Mouse (Mus musculus): ENCODE measurements at regions not wholly inside any gene's neighbourhood (a gene's known extent, or its start where the extent isn't known, plus 50 kb on each side); places are given as distances from the start of the nearest gene placed in this dataset.

- DNase-seq (ENCODE audit: low spot score): no peak
- no peaks in the 10 kb centered on the region for H3K9me3 ChIP-seq (ENCODE audit: control insufficient read depth, low read length)
- no peak overlapping the region for H3K27ac ChIP-seq (ENCODE audit: low read depth, low read length)
- WGBS: 55% methylated on average over 4 of the region's 4 CpGs
- ATAC-seq (replicated peaks; ENCODE audit: low FRiP score): no peak
- no peaks in the 10 kb centered on the region for H3K27me3 ChIP-seq (replicated peaks; ENCODE audit: control insufficient read depth, insufficient read depth, low read length)
- H3K9ac ChIP-seq (ENCODE audit: low read depth, low read length): no peak overlapping the region
- no peaks in the 10 kb centered on the region for H3K36me3 ChIP-seq (ENCODE audit: control insufficient read depth, insufficient read depth, low read length)
- H3K4me1 ChIP-seq (replicated peaks; ENCODE audit: control insufficient read depth, insufficient read depth, low read length): 0 out of 2 replicates have a peak, but pooled peaks cover 3% of the 10 kb centered on the region
- H3K4me2 ChIP-seq: no peak overlapping the region
- H3K4me3 ChIP-seq (ENCODE audit: low read depth, low read length): no peak overlapping the region
Measured at GRCm38 (mm10) chr1:184589277-184589676, 143.1 kb downstream of the Hlx start.

GRCm38 (mm10) chr1:184584505-184584874 is 147.9 kb downstream of the Hlx start:
- WGBS: 72% methylated on average over 12 of the region's 12 CpGs

GRCm38 (mm10) chr1:184583751-184584504 is 148.5 kb downstream of the Hlx start:
- 0 out of 2 replicates have a peak, but pooled peaks cover 3% of the 10 kb centered on the region for H3K4me1 ChIP-seq (replicated peaks; ENCODE audit: control insufficient read depth, insufficient read depth, low read length)
- H3K9me3 ChIP-seq (ENCODE audit: control insufficient read depth, low read length): no peaks in the 10 kb centered on the region
- no peak overlapping the region for H3K4me3 ChIP-seq (ENCODE audit: low read depth, low read length)
- H3K9ac ChIP-seq (ENCODE audit: low read depth, low read length): no peak overlapping the region
- no peak overlapping the region for H3K4me2 ChIP-seq
- no peaks in the 10 kb centered on the region for H3K36me3 ChIP-seq (ENCODE audit: control insufficient read depth, insufficient read depth, low read length)
- no peak overlapping the region for H3K27ac ChIP-seq (ENCODE audit: low read depth, low read length)
- no peak for DNase-seq (ENCODE audit: low spot score)
- ATAC-seq (replicated peaks; ENCODE audit: low FRiP score): no peak
- WGBS: 64% methylated on average over 6 of the region's 6 CpGs
- no peaks in the 10 kb centered on the region for H3K27me3 ChIP-seq (replicated peaks; ENCODE audit: control insufficient read depth, insufficient read depth, low read length)

More at GRCm38 (mm10) chr1:184584505-184584874, 147.9 kb downstream of the Hlx start:
- H3K9me3 ChIP-seq (ENCODE audit: control insufficient read depth, low read length): no peaks in the 10 kb centered on the region
- no peaks in the 10 kb centered on the region for H3K36me3 ChIP-seq (ENCODE audit: control insufficient read depth, insufficient read depth, low read length)
- no peak overlapping the region for H3K27ac ChIP-seq (ENCODE audit: low read depth, low read length)
- H3K4me1 ChIP-seq (replicated peaks; ENCODE audit: control insufficient read depth, insufficient read depth, low read length): 0 out of 2 replicates have a peak, but pooled peaks cover 3% of the 10 kb centered on the region
- no peaks in the 10 kb centered on the region for H3K27me3 ChIP-seq (replicated peaks; ENCODE audit: control insufficient read depth, insufficient read depth, low read length)
- DNase-seq (ENCODE audit: low spot score) (no peak), ATAC-seq (replicated peaks; ENCODE audit: low FRiP score) (no peak)
- no peak overlapping the region for H3K4me3 ChIP-seq (ENCODE audit: low read depth, low read length)
- H3K4me2 ChIP-seq: no peak overlapping the region
- H3K9ac ChIP-seq (ENCODE audit: low read depth, low read length): no peak overlapping the region

GRCm38 (mm10) chr1:184579475-184579874 is 152.9 kb downstream of the Hlx start:
- Histone ChIP-seq H3K27ac (ENCODE audit: low read depth, low read length) (no peak overlapping the region), H3K27me3 (replicated peaks; ENCODE audit: control insufficient read depth, insufficient read depth, low read length) (no peaks in the 10 kb centered on the region), H3K4me3 (ENCODE audit: low read depth, low read length) (no peak overlapping the region), H3K9me3 (ENCODE audit: control insufficient read depth, low read length) (no peaks in the 10 kb centered on the region), H3K36me3 (ENCODE audit: control insufficient read depth, insufficient read depth, low read length) (no peaks in the 10 kb centered on the region), H3K4me2 (no peak overlapping the region), H3K9ac (ENCODE audit: low read depth, low read length) (no peak overlapping the region), H3K4me1 (replicated peaks; ENCODE audit: control insufficient read depth, insufficient read depth, low read length) (no peaks in the 10 kb centered on the region)
- no peak for ATAC-seq (replicated peaks; ENCODE audit: low FRiP score)
- WGBS: 79% methylated on average over 3 of the region's 3 CpGs
- no peak for DNase-seq (ENCODE audit: low spot score)

- H3K27ac ChIP-seq (ENCODE audit: low read depth, low read length): no peak overlapping the region
- H3K9ac ChIP-seq (ENCODE audit: low read depth, low read length): no peak overlapping the region
- no peaks in the 10 kb centered on the region for H3K27me3 ChIP-seq (replicated peaks; ENCODE audit: control insufficient read depth, insufficient read depth, low read length)
- 65% methylated on average over 7 of the region's 7 CpGs for WGBS
- H3K4me3 ChIP-seq (ENCODE audit: low read depth, low read length): no peak overlapping the region
- ATAC-seq (replicated peaks; ENCODE audit: low FRiP score) (no peak), DNase-seq (ENCODE audit: low spot score) (no peak)
- no peaks in the 10 kb centered on the region for H3K9me3 ChIP-seq (ENCODE audit: control insufficient read depth, low read length)
- H3K4me1 ChIP-seq (replicated peaks; ENCODE audit: control insufficient read depth, insufficient read depth, low read length): no peaks in the 10 kb centered on the region
- no peak overlapping the region for H3K4me2 ChIP-seq
- H3K36me3 ChIP-seq (ENCODE audit: control insufficient read depth, insufficient read depth, low read length): no peaks in the 10 kb centered on the region
Measured at GRCm38 (mm10) chr1:184576527-184576926, 155.9 kb downstream of the Hlx start.

- no peak overlapping the region for H3K27ac ChIP-seq (ENCODE audit: low read depth, low read length)
- WGBS: 49% methylated on average over 7 of the region's 7 CpGs
- H3K27me3 ChIP-seq (replicated peaks; ENCODE audit: control insufficient read depth, insufficient read depth, low read length): no peaks in the 10 kb centered on the region
- H3K9me3 ChIP-seq (ENCODE audit: control insufficient read depth, low read length): no peaks in the 10 kb centered on the region
- ATAC-seq (replicated peaks; ENCODE audit: low FRiP score) (no peak), DNase-seq (ENCODE audit: low spot score) (no peak)
- H3K36me3 ChIP-seq (ENCODE audit: control insufficient read depth, insufficient read depth, low read length): no peaks in the 10 kb centered on the region
- no peak overlapping the region for H3K4me2 ChIP-seq
- no peaks in the 10 kb centered on the region for H3K4me1 ChIP-seq (replicated peaks; ENCODE audit: control insufficient read depth, insufficient read depth, low read length)
- H3K4me3 ChIP-seq (ENCODE audit: low read depth, low read length): no peak overlapping the region
- H3K9ac ChIP-seq (ENCODE audit: low read depth, low read length): no peak overlapping the region
Measured at GRCm38 (mm10) chr1:184573325-184573724, 159.1 kb downstream of the Hlx start.

GRCm38 (mm10) chr1:184570681-184571080 is 161.7 kb downstream of the Hlx start:
- WGBS: 74% methylated on average over 5 of the region's 5 CpGs
- H3K36me3 ChIP-seq (ENCODE audit: control insufficient read depth, insufficient read depth, low read length): no peaks in the 10 kb centered on the region
- no peaks in the 10 kb centered on the region for H3K4me1 ChIP-seq (replicated peaks; ENCODE audit: control insufficient read depth, insufficient read depth, low read length)
- no peak for DNase-seq (ENCODE audit: low spot score)
- no peak overlapping the region for H3K27ac ChIP-seq (ENCODE audit: low read depth, low read length)
- H3K27me3 ChIP-seq (replicated peaks; ENCODE audit: control insufficient read depth, insufficient read depth, low read length): no peaks in the 10 kb centered on the region
- no peak for ATAC-seq (replicated peaks; ENCODE audit: low FRiP score)
- no peak overlapping the region for H3K4me3 ChIP-seq (ENCODE audit: low read depth, low read length)
- H3K9me3 ChIP-seq (ENCODE audit: control insufficient read depth, low read length): no peaks in the 10 kb centered on the region
- H3K4me2 ChIP-seq: no peak overlapping the region
- H3K9ac ChIP-seq (ENCODE audit: low read depth, low read length): no peak overlapping the region

- no peak overlapping the region for H3K27ac ChIP-seq (ENCODE audit: low read depth, low read length)
- WGBS: 80% methylated on average over 4 of the region's 4 CpGs
Measured at GRCm38 (mm10) chr1:184562926-184563325, 169.5 kb downstream of the Hlx start.

GRCm38 (mm10) chr1:184562239-184562638 is 170.2 kb downstream of the Hlx start:
- H3K4me3 ChIP-seq (ENCODE audit: low read depth, low read length): no peak overlapping the region
- H3K27me3 ChIP-seq (replicated peaks; ENCODE audit: control insufficient read depth, insufficient read depth, low read length): no peaks in the 10 kb centered on the region
- WGBS: 87% methylated on average over 5 of the region's 5 CpGs
- H3K36me3 ChIP-seq (ENCODE audit: control insufficient read depth, insufficient read depth, low read length): no peaks in the 10 kb centered on the region
- H3K4me1 ChIP-seq (replicated peaks; ENCODE audit: control insufficient read depth, insufficient read depth, low read length): no peaks in the 10 kb centered on the region
- H3K27ac ChIP-seq (ENCODE audit: low read depth, low read length): no peak overlapping the region
- no peaks in the 10 kb centered on the region for H3K9me3 ChIP-seq (ENCODE audit: control insufficient read depth, low read length)
- no peak overlapping the region for H3K4me2 ChIP-seq
- no peak for ATAC-seq (replicated peaks; ENCODE audit: low FRiP score)
- no peak overlapping the region for H3K9ac ChIP-seq (ENCODE audit: low read depth, low read length)
- no peak for DNase-seq (ENCODE audit: low spot score)

More at GRCm38 (mm10) chr1:184562926-184563325, 169.5 kb downstream of the Hlx start:
- ATAC-seq (replicated peaks; ENCODE audit: low FRiP score) (no peak), DNase-seq (ENCODE audit: low spot score) (no peak)
- Histone ChIP-seq H3K4me3 (ENCODE audit: low read depth, low read length) (no peak overlapping the region), H3K36me3 (ENCODE audit: control insufficient read depth, insufficient read depth, low read length) (no peaks in the 10 kb centered on the region), H3K27me3 (replicated peaks; ENCODE audit: control insufficient read depth, insufficient read depth, low read length) (no peaks in the 10 kb centered on the region), H3K9ac (ENCODE audit: low read depth, low read length) (no peak overlapping the region), H3K9me3 (ENCODE audit: control insufficient read depth, low read length) (no peaks in the 10 kb centered on the region), H3K4me1 (replicated peaks; ENCODE audit: control insufficient read depth, insufficient read depth, low read length) (no peaks in the 10 kb centered on the region), H3K4me2 (no peak overlapping the region)

Data from liver, embryonic 11.5 days (tissue).